Mouse (Mus musculus): ENCODE measurements around the gene Bcl2l11. TPM values are rescaled to one million over a fixed set of nuclear protein-coding genes. Genes with fewer than 3 reads are reported as not detected.

Gene Bcl2l11
- polyA plus RNA-seq, 1 experiment = 75.5 TPM

DNA sequence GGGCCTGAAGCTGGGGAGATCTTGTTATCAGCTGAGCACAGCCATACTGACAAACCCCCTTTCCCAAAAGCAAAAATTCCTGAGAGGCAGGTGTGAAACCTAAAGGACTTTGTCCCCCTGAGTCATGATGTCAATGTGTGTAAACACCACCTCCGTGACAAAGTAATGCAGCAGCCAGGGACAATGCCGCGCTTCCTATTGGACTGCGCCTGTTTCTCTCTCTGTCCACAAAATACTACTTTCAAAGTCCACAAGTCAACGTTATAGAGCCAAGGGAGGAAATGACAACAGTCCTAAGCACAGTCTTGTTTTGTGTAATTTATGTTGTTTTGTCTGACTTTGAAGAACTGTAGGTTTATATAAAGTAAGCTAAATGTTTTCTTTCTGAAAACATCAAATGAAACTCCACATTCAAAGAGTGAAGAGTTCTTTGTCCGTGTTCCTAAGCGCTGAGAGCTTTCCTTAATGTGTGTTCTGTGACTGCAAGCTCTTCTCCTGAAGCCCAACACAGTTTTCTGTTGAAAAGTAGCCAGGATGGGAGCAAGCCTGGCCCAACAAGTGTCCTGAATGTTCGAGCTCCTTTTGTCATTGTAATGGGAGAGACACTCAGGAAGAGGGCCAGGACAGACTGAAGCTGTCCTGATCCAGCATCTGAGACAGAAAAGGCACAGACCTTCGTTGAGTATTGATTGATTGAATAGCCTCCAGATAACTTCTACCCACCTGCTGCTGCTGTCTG lies 48.9 kb downstream of the Bcl2l11 start:
- H3K9me3 ChIP-seq (replicated peaks; ENCODE audit: control insufficient read depth, insufficient read depth, low read length, poor library complexity, severe bottlenecking) = no peaks in the 10 kb centered on the region
- H3K27me3 ChIP-seq (ENCODE audit: control insufficient read depth, insufficient read depth, low read length, poor library complexity, severe bottlenecking) = no peaks in the 10 kb centered on the region
- H3K9ac ChIP-seq (ENCODE audit: low read depth, poor library complexity, severe bottlenecking) = no peak overlapping the region
- H3K27ac ChIP-seq (ENCODE audit: insufficient read depth, low read length) = no peak overlapping the region
- no peak overlapping the region for H3K4me3 ChIP-seq (ENCODE audit: low read depth, low read length)
- TF ChIP-seq POLR2A (IDR thresholded peaks at IDR 0.05; ENCODE audit: insufficient read depth, low read length) = no peak
- TF ChIP-seq CTCF (IDR thresholded peaks at IDR 0.05; ENCODE audit: low read depth, low read length) = no peak
- no peak for TF ChIP-seq EP300 (IDR thresholded peaks at IDR 0.05; ENCODE audit: insufficient read depth, low read depth, low read length)
- peaks cover 5% of the 10 kb centered on the region for H3K4me1 ChIP-seq (ENCODE audit: control insufficient read depth, insufficient read depth, low read length)
- no peaks in the 10 kb centered on the region for H3K36me3 ChIP-seq (ENCODE audit: control insufficient read depth, insufficient read depth, low read length, poor library complexity, severe bottlenecking)

DNA sequence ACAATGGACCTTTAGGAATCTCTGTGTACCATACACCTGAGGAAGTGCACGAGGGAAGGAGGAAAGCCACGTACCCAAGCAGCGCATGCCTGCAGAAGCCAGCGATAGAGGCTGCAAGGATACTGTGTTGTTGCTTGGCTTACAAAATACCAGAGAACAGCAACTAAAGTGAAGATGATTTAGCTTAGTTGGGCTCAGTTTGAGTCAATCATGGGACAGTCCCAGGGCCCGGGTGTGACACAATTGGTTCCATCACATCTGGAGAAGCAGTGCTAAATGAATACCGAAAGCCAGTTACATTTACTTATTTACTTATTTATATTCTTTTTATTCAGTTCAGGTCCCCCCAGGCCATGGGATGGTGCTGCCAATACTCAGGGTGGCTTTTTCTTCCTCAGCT lies 49.8 kb downstream of the Bcl2l11 start:
- Histone ChIP-seq H3K4me3 (ENCODE audit: low read depth, low read length) (no peak overlapping the region), H3K9ac (ENCODE audit: low read depth, poor library complexity, severe bottlenecking) (no peak overlapping the region), H3K4me1 (ENCODE audit: control insufficient read depth, insufficient read depth, low read length) (peaks cover 5% of the 10 kb centered on the region), H3K27me3 (ENCODE audit: control insufficient read depth, insufficient read depth, low read length, poor library complexity, severe bottlenecking) (no peaks in the 10 kb centered on the region), H3K9me3 (replicated peaks; ENCODE audit: control insufficient read depth, insufficient read depth, low read length, poor library complexity, severe bottlenecking) (no peaks in the 10 kb centered on the region), H3K36me3 (ENCODE audit: control insufficient read depth, insufficient read depth, low read length, poor library complexity, severe bottlenecking) (no peaks in the 10 kb centered on the region), H3K27ac (ENCODE audit: insufficient read depth, low read length) (no peak overlapping the region)
- TF ChIP-seq CTCF (IDR thresholded peaks at IDR 0.05; ENCODE audit: low read depth, low read length) (no peak), POLR2A (IDR thresholded peaks at IDR 0.05; ENCODE audit: insufficient read depth, low read length) (no peak), EP300 (IDR thresholded peaks at IDR 0.05; ENCODE audit: insufficient read depth, low read depth, low read length) (no peak)

DNA sequence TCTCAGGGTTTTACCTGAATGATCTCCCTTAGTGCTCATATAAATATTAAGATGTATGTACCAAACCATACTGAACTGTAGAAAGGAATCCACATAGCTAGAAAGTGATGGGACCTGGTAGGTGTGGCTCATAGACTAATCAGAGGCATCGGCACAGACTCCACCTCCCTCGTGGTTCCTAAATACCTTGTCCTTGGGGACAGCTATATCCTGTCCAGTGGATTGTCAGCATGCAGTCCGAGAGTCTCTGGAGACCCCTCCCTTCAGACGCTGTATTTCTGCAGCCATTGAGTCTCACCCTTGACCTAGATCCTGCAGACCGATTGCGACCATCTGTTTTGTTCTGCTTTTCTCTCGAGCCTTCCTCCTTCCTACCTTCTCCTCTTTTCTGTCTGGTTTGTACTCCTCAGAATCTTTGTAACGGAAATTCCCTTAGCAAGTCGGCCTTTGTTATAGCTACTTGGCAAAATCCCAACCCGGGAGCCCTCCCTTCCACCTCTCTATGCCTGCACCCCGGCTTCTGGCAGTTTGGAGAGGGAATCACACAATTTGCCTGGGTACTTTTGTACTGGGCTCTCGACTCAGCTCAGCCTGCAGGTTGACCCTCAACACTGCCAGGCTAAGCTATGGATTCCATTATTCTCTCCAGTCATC lies 50.7 kb downstream of the Bcl2l11 start:
- TF ChIP-seq POLR2A (IDR thresholded peaks at IDR 0.05; ENCODE audit: insufficient read depth, low read length) (no peak), CTCF (IDR thresholded peaks at IDR 0.05; ENCODE audit: low read depth, low read length) (no peak)
- H3K36me3 ChIP-seq (ENCODE audit: control insufficient read depth, insufficient read depth, low read length, poor library complexity, severe bottlenecking) = no peaks in the 10 kb centered on the region
- no peak overlapping the region for H3K4me3 ChIP-seq (ENCODE audit: low read depth, low read length)
- no peak overlapping the region for H3K9ac ChIP-seq (ENCODE audit: low read depth, poor library complexity, severe bottlenecking)
- no peak overlapping the region for H3K27ac ChIP-seq (ENCODE audit: insufficient read depth, low read length)
- H3K27me3 ChIP-seq (ENCODE audit: control insufficient read depth, insufficient read depth, low read length, poor library complexity, severe bottlenecking) = no peaks in the 10 kb centered on the region
- H3K9me3 ChIP-seq (replicated peaks; ENCODE audit: control insufficient read depth, insufficient read depth, low read length, poor library complexity, severe bottlenecking) = no peaks in the 10 kb centered on the region
- peaks cover 5% of the 10 kb centered on the region for H3K4me1 ChIP-seq (ENCODE audit: control insufficient read depth, insufficient read depth, low read length)

DNA sequence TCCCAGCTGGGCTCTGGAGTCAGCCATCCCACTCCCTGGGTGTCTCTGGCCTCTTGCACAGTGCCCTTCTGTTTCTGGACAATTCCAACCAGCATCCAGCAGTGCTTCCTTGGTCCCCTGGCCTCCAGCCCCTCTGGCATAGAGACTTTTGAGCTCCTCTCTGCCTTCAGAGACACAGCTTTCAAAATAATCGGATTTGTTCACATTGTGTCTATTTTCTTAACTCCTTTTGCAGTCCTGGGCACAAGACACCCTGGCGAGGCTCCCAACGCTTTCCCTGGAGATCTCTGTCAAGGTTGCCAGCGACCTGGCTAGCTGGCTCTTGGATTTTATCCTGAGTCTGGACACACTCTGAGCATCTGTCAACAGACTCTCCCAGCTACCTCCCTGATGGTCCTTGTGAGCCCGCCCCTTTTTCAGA lies 51.4 kb downstream of the Bcl2l11 start:
- no peaks in the 10 kb centered on the region for H3K27me3 ChIP-seq (ENCODE audit: control insufficient read depth, insufficient read depth, low read length, poor library complexity, severe bottlenecking)
- no peaks in the 10 kb centered on the region for H3K36me3 ChIP-seq (ENCODE audit: control insufficient read depth, insufficient read depth, low read length, poor library complexity, severe bottlenecking)
- no peak overlapping the region for H3K27ac ChIP-seq (ENCODE audit: insufficient read depth, low read length)
- H3K4me3 ChIP-seq (ENCODE audit: low read depth, low read length) = no peak overlapping the region
- H3K4me1 ChIP-seq (ENCODE audit: control insufficient read depth, insufficient read depth, low read length) = peaks cover 5% of the 10 kb centered on the region
- TF ChIP-seq CTCF (IDR thresholded peaks at IDR 0.05; ENCODE audit: low read depth, low read length) (no peak), EP300 (IDR thresholded peaks at IDR 0.05; ENCODE audit: insufficient read depth, low read depth, low read length) (no peak), POLR2A (IDR thresholded peaks at IDR 0.05; ENCODE audit: insufficient read depth, low read length) (no peak)
- no peak overlapping the region for H3K9ac ChIP-seq (ENCODE audit: low read depth, poor library complexity, severe bottlenecking)
- H3K9me3 ChIP-seq (replicated peaks; ENCODE audit: control insufficient read depth, insufficient read depth, low read length, poor library complexity, severe bottlenecking) = no peaks in the 10 kb centered on the region

DNA sequence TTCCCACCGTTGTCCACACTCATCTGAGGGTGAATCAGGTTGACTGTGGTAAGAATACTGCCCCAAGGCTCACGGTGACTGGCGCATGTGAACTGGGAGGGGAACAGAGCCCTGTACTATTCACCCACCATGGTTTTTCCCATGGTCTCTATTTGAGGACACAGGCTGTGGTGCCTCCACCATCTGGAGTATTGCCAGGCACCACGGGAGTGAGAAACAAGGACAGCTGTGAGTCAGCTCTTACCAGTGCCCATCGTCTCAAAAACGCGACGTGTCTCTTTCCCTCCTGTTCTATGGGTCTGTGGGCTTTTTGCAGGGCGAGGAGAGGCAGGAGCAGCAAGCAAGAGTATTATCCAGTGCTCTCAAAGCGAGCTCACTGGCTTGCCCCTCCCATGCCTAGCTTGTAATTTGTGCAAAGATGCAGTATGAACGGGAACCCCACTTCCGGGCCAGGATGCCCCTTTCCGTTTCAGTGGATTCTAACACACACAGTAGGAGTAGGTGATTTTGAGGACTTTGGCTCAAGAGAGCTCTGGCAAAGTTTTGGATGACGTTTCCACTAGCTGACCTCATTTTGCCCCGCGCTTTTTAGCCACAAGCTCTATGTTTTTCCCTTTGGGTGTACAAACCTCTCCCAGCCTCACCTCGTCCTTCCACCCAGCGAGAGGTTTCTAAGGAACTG lies 53.4 kb downstream of the Bcl2l11 start:
- H3K27me3 ChIP-seq (ENCODE audit: control insufficient read depth, insufficient read depth, low read length, poor library complexity, severe bottlenecking) = no peaks in the 10 kb centered on the region
- TF ChIP-seq POLR2A (IDR thresholded peaks at IDR 0.05; ENCODE audit: insufficient read depth, low read length) (no peak), CTCF (IDR thresholded peaks at IDR 0.05; ENCODE audit: low read depth, low read length) (no peak), EP300 (IDR thresholded peaks at IDR 0.05; ENCODE audit: insufficient read depth, low read depth, low read length) (no peak)
- H3K4me3 ChIP-seq (ENCODE audit: low read depth, low read length) = no peak overlapping the region
- peaks cover 5% of the 10 kb centered on the region for H3K4me1 ChIP-seq (ENCODE audit: control insufficient read depth, insufficient read depth, low read length)
- H3K27ac ChIP-seq (ENCODE audit: insufficient read depth, low read length) = no peak overlapping the region
- H3K9me3 ChIP-seq (replicated peaks; ENCODE audit: control insufficient read depth, insufficient read depth, low read length, poor library complexity, severe bottlenecking) = no peaks in the 10 kb centered on the region
- H3K36me3 ChIP-seq (ENCODE audit: control insufficient read depth, insufficient read depth, low read length, poor library complexity, severe bottlenecking) = no peaks in the 10 kb centered on the region
- H3K9ac ChIP-seq (ENCODE audit: low read depth, poor library complexity, severe bottlenecking) = no peak overlapping the region
